Mouse (Mus musculus): ENCODE data around the gene Spag9.

Gene Spag9

DNA sequence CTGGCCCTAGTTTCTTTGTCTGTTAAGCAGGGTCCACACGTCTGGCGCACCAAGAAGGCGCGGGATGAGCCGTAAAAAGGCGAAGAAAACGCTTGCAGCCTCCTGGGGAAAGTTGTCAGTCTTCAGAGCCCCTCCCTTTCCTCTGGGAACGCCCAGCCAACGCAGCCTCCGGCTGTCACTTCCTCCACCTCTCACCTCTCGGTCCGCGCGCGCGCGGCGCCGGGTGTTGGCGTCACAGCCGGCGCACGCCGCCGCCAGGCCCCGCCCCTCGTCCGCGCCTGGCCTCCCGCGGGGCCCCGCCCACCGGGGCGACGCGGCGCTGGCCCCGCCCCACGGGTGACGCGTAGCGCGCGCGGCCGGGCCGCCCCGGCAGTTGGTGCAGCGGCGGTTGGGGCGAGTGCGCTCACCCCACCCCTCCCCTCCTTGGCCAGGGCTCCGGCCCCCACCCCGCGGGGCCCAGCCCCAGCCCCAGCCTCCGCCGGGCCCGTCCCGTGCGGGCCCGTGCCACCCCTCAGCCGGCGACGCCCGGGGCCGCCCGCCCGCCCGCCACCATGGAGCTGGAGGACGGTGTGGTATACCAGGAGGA, at the start of gene Spag9:
TSS of gene Spag9 (plus strand) at position 372 of the 586 bp plus-strand sequence.
- DNase-seq (ENCODE audit: low read depth, low spot score) = peak; percentile 90

- no peak for DNase-seq (ENCODE audit: low read depth, low spot score)
These were observed 46.9 kb upstream of the Spag9 start for GRCm38 (mm10) chr11:93948887-93949567.

GRCm38 (mm10) chr11:93950045-93950444, 45.8 kb upstream of the Spag9 start:
- DNase-seq (ENCODE audit: low read depth, low spot score) = no peak

DNA sequence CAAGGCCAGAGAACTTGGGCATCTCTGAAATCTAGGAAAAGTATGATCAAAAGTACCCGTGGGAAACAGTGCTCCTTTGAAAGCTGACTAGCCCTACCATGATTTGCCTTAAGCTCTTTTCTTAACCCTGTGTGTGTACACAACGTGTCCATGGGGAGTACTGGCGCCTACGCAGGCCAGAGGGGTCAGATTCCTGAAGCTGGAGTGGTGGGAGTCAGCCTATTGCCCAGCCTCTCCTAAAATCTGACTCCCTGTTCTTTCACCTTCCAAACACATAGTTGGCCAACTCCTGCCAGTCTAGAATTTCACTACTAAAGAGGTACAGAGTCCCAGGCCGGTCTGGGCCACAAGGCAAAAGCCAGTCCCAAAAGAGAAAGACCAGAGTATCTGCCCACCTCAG, 43.5 kb upstream of the Spag9 start:
- DNase-seq (ENCODE audit: low read depth, low spot score) = no peak

- DNase-seq (ENCODE audit: low read depth, low spot score) = no peak
These were observed 41.1 kb upstream of the Spag9 start for GRCm38 (mm10) chr11:93954738-93955255.

GRCm38 (mm10) chr11:93955256-93956150, 40.4 kb upstream of the Spag9 start:
- DNase-seq (ENCODE audit: low read depth, low spot score) = peak; percentile 92

GRCm38 (mm10) chr11:93956159-93956558, 39.7 kb upstream of the Spag9 start, which contains the start of gene Nme2:
Gene Nme2 (minus strand): TSS chr11:93956259.
- DNase-seq (ENCODE audit: low read depth, low spot score) = no peak

GRCm38 (mm10) chr11:93957031-93957555, 38.8 kb upstream of the Spag9 start:
- no peak for DNase-seq (ENCODE audit: low read depth, low spot score)

- DNase-seq (ENCODE audit: low read depth, low spot score) = no peak
These were observed 38.1 kb upstream of the Spag9 start for GRCm38 (mm10) chr11:93957746-93958145.

- no peak for DNase-seq (ENCODE audit: low read depth, low spot score)
These were observed 34.4 kb upstream of the Spag9 start for GRCm38 (mm10) chr11:93961482-93961881.

GRCm38 (mm10) chr11:93963013-93963412, 32.9 kb upstream of the Spag9 start:
- DNase-seq (ENCODE audit: low read depth, low spot score) = no peak

- no peak for DNase-seq (ENCODE audit: low read depth, low spot score)
These were observed 30.5 kb upstream of the Spag9 start for GRCm38 (mm10) chr11:93965391-93965790.

GRCm38 (mm10) chr11:93967381-93967780, 28.5 kb upstream of the Spag9 start:
- DNase-seq (ENCODE audit: low read depth, low spot score) = no peak

- DNase-seq (ENCODE audit: low read depth, low spot score) = peak; percentile 99
These were observed 27.7 kb upstream of the Spag9 start, which contains the start of the genes Gm20390 and Nme1 for GRCm38 (mm10) chr11:93968005-93968847. Gene Gm20390 (minus strand): TSS chr11:93968293. Gene Nme1 (minus strand): TSS chr11:93968521.

GRCm38 (mm10) chr11:93968848-93969128, 27.1 kb upstream of the Spag9 start:
- DNase-seq (ENCODE audit: low read depth, low spot score) = no peak

GRCm38 (mm10) chr11:93969171-93969570, 26.7 kb upstream of the Spag9 start:
- no peak for DNase-seq (ENCODE audit: low read depth, low spot score)

DNA sequence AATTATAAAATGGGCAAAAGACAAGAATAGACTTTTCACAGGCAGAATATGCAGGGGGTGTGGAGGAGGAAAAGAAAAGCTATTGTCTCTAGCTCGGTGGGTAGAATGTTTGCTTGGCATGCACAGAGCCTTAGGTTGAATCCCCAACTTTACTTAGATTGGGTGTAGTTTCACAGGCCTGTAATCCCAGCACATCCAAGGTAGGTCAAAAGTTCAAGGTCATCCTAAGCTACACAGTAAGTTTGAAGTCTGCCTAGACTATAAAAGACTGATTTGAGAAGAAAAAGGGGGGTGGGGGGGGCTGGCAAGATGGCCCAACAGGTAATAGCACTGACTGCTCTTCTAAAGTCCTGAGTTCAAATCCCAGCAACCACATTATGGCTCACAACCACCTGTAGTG, 26.1 kb upstream of the Spag9 start:
- DNase-seq (ENCODE audit: low read depth, low spot score) = no peak

DNA sequence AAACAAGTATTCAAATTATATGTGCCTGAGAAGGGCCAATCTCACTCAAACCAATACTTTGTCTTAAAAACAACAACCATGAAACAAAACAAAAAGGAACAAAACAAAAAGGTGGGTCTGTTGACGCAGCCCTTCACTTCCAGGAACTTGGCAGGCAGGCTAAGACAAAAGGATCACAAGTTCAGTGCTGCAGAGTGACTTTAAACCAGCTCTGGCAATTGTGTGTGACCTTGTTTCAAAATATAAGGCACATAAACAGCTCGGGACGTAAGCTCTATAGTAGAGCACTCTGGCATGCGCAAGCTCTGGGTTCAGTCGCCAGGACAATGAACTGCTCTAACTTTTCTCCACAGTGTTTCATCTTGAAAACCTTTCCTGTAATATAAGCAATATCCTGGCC, 22.9 kb upstream of the Spag9 start:
- DNase-seq (ENCODE audit: low read depth, low spot score) = no peak

DNA sequence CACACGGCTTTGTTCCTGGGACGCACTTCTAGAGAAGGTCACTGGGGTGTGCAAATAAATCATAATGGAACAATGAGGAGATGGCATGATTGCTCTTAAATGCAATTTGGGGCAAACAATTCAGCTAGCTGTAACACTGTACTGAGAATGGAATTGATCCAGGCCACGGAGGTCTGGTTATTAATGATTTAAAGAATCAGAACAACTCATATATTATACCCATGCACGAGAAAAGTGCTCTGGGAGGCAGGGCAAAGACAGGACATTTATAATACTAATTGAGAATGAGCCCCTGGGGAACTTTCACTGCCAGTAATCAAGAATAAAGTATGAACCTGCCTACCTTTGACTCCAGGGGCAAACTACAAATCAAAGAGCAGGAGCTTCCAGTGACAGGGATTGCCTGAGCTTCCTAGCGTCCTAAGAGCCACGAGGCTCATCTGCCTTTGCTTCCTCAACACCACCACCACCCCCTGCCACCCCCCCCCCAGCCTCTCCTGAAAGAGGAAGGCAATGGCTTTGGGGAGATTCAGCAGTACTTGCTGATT, 16.3 kb upstream of the Spag9 start:
- DNase-seq (ENCODE audit: low read depth, low spot score) = no peak

DNA sequence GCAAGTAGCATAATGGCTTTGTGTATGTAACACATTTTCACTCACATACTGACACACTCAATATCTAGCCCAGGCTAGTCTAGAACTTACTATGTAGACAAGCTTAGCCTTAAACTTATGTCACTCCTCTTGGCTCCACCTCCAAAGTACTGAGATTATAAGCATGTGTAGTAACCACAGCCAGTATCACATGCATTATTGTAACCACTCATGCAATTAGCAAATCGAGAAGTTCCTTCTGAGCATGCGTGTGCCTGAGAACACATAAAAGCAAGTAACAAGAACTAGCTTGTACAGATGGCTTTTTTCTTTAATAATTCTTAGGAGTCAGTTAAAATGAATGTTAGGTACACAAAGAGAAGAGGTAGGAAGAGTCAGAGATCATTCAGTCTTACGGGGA, 11.3 kb upstream of the Spag9 start:
- DNase-seq (ENCODE audit: low read depth, low spot score) = no peak

DNA sequence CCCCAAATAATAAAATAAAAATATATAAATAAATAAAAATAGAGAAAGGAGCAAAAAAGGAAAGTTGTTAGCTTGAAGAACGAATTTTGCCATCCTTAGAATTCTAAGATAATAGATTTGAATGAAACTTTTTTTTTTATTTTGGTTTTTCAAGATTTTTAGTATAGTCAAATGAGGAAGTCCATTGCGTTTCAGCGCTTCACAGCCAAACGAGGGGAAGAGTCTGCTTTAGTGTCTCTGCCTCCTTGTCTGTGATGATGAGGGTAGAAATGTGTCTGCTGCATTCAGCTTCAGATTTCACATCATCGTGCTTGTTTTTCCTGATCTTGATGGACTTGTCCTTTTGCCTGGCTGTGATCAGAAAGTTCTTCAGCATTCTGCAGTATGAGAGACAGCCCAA, 10.6 kb upstream of the Spag9 start:
- DNase-seq (ENCODE audit: low read depth, low spot score) = no peak

Measured in WW6 (cell line).